Mouse (Mus musculus) thymus, adult 2 months (tissue): Measurements from ENCODE around the gene Grb7. TPM values are rescaled to one million over a fixed set of nuclear protein-coding genes. Genes with fewer than 3 reads are reported as not detected.

ENCODE experiments used
- DNase-seq: peaks from one replicate; pipeline ENCODE4 v3.0.0; 2021
- H3K27ac ChIP-seq: fragments of 200-500 bp; 2 replicates; pipeline ENCODE4 v1.5.1; 2012; ENCODE audit warnings: low read length, control low read depth; ENCODE audit not compliant: control insufficient read depth, insufficient read depth
- H3K27me3 ChIP-seq: fragments of 200-500 bp; 2 replicates; pipeline ENCODE4 v1.6.1; 2012; ENCODE audit warnings: mild to moderate bottlenecking, low read length, moderate library complexity, mixed read lengths; ENCODE audit not compliant: control insufficient read depth, insufficient read depth
- H3K36me3 ChIP-seq: fragments of 200-500 bp; 2 replicates; pipeline ENCODE4 v1.6.1; 2012; ENCODE audit warnings: mild to moderate bottlenecking, low read length, moderate library complexity; ENCODE audit not compliant: control insufficient read depth, insufficient read depth
- H3K4me1 ChIP-seq: fragments of 200-500 bp; replicated peaks from 2 replicates; pipeline ENCODE4 v1.6.1; 2012; ENCODE audit warnings: low read length; ENCODE audit not compliant: control insufficient read depth, insufficient read depth
- H3K4me3 ChIP-seq: fragments of 200-500 bp; 2 replicates; pipeline ENCODE4 v1.5.1; 2012; ENCODE audit warnings: mild to moderate bottlenecking, low read length, control low read depth, moderate library complexity; ENCODE audit not compliant: control insufficient read depth, insufficient read depth
- CTCF ChIP-seq: fragments of 200-500 bp; IDR thresholded peaks from 2 replicates; pipeline ENCODE4 v1.5.1; 2012; ENCODE audit warnings: mild to moderate bottlenecking, control low read depth, low read length, moderate library complexity, borderline replicate concordance; ENCODE audit not compliant: control insufficient read depth, poor library complexity, insufficient read depth; ENCODE audit errors: extremely low read depth
- POLR2A ChIP-seq: fragments of 200-500 bp; IDR thresholded peaks from 2 replicates; pipeline ENCODE4 v1.6.1; 2012; ENCODE audit warnings: mild to moderate bottlenecking, low read length, control low read depth, moderate library complexity; ENCODE audit not compliant: control insufficient read depth, poor library complexity, insufficient read depth; ENCODE audit errors: extremely low read depth
- WGBS: fragments of 180-500 bp; shearing (Covaris S2); methylation state at CpG from one replicate; pipeline ENCODE4 v1.1.7; 2018; 5-methylcytosine and 5-hydroxymethylcytosine counted together
- polyA plus RNA-seq: library from polyadenylated mRNA; depleted of rRNA; stranded (reverse); fragments of >200 nt; gene quantifications from 2 replicates; pipeline ENCODE4 v1.2.3, GENCODE M21; 2012

Gene Grb7
- polyA plus RNA-seq, 1 experiment = 6.8 TPM

GRCm38 (mm10) chr11:98449921-98450771, 4.0 kb downstream of the Grb7 start:
- no peak overlapping the region for H3K27ac ChIP-seq
- DNase-seq = no peak
- no peaks in the 10 kb centered on the region for H3K36me3 ChIP-seq
- TF ChIP-seq POLR2A = no peak
- TF ChIP-seq CTCF = no peak
- H3K27me3 ChIP-seq = no peaks in the 10 kb centered on the region
- peaks cover 44% of the 10 kb centered on the region for H3K4me1 ChIP-seq
- WGBS = 89% methylated on average over 20 of the region's 20 CpGs
- H3K4me3 ChIP-seq = no peak overlapping the region

GRCm38 (mm10) chr11:98455484-98455883, 9.3 kb downstream of the Grb7 start:
- Histone ChIP-seq H3K27me3 (no peaks in the 10 kb centered on the region), H3K4me3 (no peak overlapping the region), H3K4me1 (peaks cover 35% of the 10 kb centered on the region), H3K27ac (no peak overlapping the region), H3K36me3 (no peaks in the 10 kb centered on the region)
- no peak for DNase-seq
- TF ChIP-seq POLR2A (no peak), CTCF (no peak)
- WGBS = 89% methylated on average over 4 of the region's 4 CpGs

GRCm38 (mm10) chr11:98456545-98456944, 10.4 kb downstream of the Grb7 start:
- peaks cover 40% of the 10 kb centered on the region for H3K4me1 ChIP-seq
- TF ChIP-seq POLR2A (no peak), CTCF (no peak)

GRCm38 (mm10) chr11:98456945-98457344, 10.8 kb downstream of the Grb7 start:
- Histone ChIP-seq H3K36me3 (no peaks in the 10 kb centered on the region), H3K27me3 (no peaks in the 10 kb centered on the region), H3K27ac (peak overlapping the region; percentile 58), H3K4me3 (peak overlapping the region; percentile 55), H3K4me1 (peaks cover 43% of the 10 kb centered on the region)
- no peak for TF ChIP-seq POLR2A
- no peak for TF ChIP-seq CTCF
- 26% methylated on average over 9 of the region's 9 CpGs for whole genome bisulfite sequencing
- no peak for DNase-seq

More at GRCm38 (mm10) chr11:98456545-98456944, 10.4 kb downstream of the Grb7 start:
- H3K4me3 ChIP-seq = no peak overlapping the region
- H3K36me3 ChIP-seq = no peaks in the 10 kb centered on the region
- no peak overlapping the region for H3K27ac ChIP-seq
- 73% methylated on average over 5 of the region's 5 CpGs for WGBS
- DNase-seq = no peak
- no peaks in the 10 kb centered on the region for H3K27me3 ChIP-seq

GRCm38 (mm10) chr11:98457367-98458120, 11.3 kb downstream of the Grb7 start:
- Histone ChIP-seq H3K27ac (peak overlapping the region; percentile 100), H3K36me3 (no peaks in the 10 kb centered on the region), H3K4me3 (peak overlapping the region; percentile 55), H3K4me1 (peaks cover 49% of the 10 kb centered on the region), H3K27me3 (no peaks in the 10 kb centered on the region)
- DNase-seq = peak; percentile 98
- WGBS = 1% methylated on average over 63 of the region's 64 CpGs
- TF ChIP-seq CTCF = peak; percentile 85; the same call in 1 of the 2 replicates
- peak; percentile 97 for TF ChIP-seq POLR2A

GRCm38 (mm10) chr11:98458121-98458990, 12.2 kb downstream of the Grb7 start:
- 1% methylated on average over 30 of the region's 30 CpGs for WGBS
- Histone ChIP-seq H3K27ac (peak overlapping the region; percentile 100), H3K4me3 (peak overlapping the region; percentile 49), H3K36me3 (no peaks in the 10 kb centered on the region), H3K4me1 (peaks cover 55% of the 10 kb centered on the region), H3K27me3 (no peaks in the 10 kb centered on the region)
- DNase-seq = no peak
- TF ChIP-seq POLR2A (no peak), CTCF (no peak)
